Mouse (Mus musculus): ENCODE data around the gene Klk6.

Klk6 gene

GRCm38 (mm10) chr7:43824199-43824598 is at the start of gene Klk6:
Klk6 (plus strand) TSS chr7:43824499.
- no peak for DNase-seq

GRCm38 (mm10) chr7:43774802-43775201 is 49.5 kb upstream of the Klk6 start:
- no peak for DNase-seq

GRCm38 (mm10) chr7:43775311-43776057 is 48.8 kb upstream of the Klk6 start:
- DNase-seq, result no peak

- DNase-seq, result no peak
These were observed 47.8 kb upstream of the Klk6 start for GRCm38 (mm10) chr7:43776506-43776905.

GRCm38 (mm10) chr7:43777423-43777822 is 46.9 kb upstream of the Klk6 start:
- DNase-seq, result no peak

- DNase-seq, result no peak
These were observed 45.9 kb upstream of the Klk6 start for GRCm38 (mm10) chr7:43778176-43778970.

GRCm38 (mm10) chr7:43780241-43780640 is 44.1 kb upstream of the Klk6 start:
- no peak for DNase-seq

GRCm38 (mm10) chr7:43780746-43781145 is 43.6 kb upstream of the Klk6 start, which contains the start of gene Klk10:
Klk10 (plus strand) TSS chr7:43781035.
- DNase-seq, result no peak

GRCm38 (mm10) chr7:43781541-43781940 is 42.8 kb upstream of the Klk6 start:
- DNase-seq, result no peak

- DNase-seq, result peak in 1 of 2 experiments; percentile 17
These were observed 41.7 kb upstream of the Klk6 start for GRCm38 (mm10) chr7:43782275-43783265.

GRCm38 (mm10) chr7:43785286-43785685 is 39.0 kb upstream of the Klk6 start:
- DNase-seq, result no peak

- no peak for DNase-seq
These were observed 36.2 kb upstream of the Klk6 start for GRCm38 (mm10) chr7:43788096-43788495.

- DNase-seq, result no peak
These were observed 35.0 kb upstream of the Klk6 start for GRCm38 (mm10) chr7:43789295-43789694.

- DNase-seq, result no peak
These were observed 32.7 kb upstream of the Klk6 start, which contains the start of gene Klk9 for GRCm38 (mm10) chr7:43791591-43791990. Klk9 (plus strand) TSS chr7:43791891.

GRCm38 (mm10) chr7:43796355-43796754 is 27.9 kb upstream of the Klk6 start:
- DNase-seq, result no peak

GRCm38 (mm10) chr7:43797333-43797769 is 26.9 kb upstream of the Klk6 start, which contains the start of gene Klk8:
Klk8 (plus strand) TSS chr7:43797577.
- DNase-seq, result peak; percentile 16 to 26

- peak; percentile 22 to 36 for DNase-seq
These were observed 26.3 kb upstream of the Klk6 start for GRCm38 (mm10) chr7:43797844-43798462.

- DNase-seq, result no peak
These were observed 24.4 kb upstream of the Klk6 start for GRCm38 (mm10) chr7:43799876-43800275.

GRCm38 (mm10) chr7:43810994-43811393 is 13.3 kb upstream of the Klk6 start, which contains the start of gene Klk7:
Klk7 (plus strand) TSS chr7:43811294.
- DNase-seq, result no peak

GRCm38 (mm10) chr7:43815211-43815610 is 9.1 kb upstream of the Klk6 start:
- no peak for DNase-seq

- no peak for DNase-seq
These were observed 7.6 kb upstream of the Klk6 start for GRCm38 (mm10) chr7:43816746-43817145.

GRCm38 (mm10) chr7:43821581-43821980 is 2.7 kb upstream of the Klk6 start:
- no peak for DNase-seq

Data from thymus, adult 18-20 months (tissue).